Mouse (Mus musculus) testis, adult 2 months (tissue): ENCODE measurements around the gene Slc39a11.

ENCODE experiments used
- CTCF ChIP-seq: fragments of 200-500 bp; IDR thresholded peaks from 2 replicates; pipeline ENCODE4 v1.5.1; 2012; ENCODE audit warnings: low read depth, mild to moderate bottlenecking, inconsistent platforms, low read length, moderate library complexity; ENCODE audit not compliant: control insufficient read depth, insufficient read depth, insufficient replicate concordance
- POLR2A ChIP-seq: fragments of 200-500 bp; IDR thresholded peaks from 2 replicates; pipeline ENCODE4 v1.6.1; 2012; ENCODE audit warnings: low read depth, mild to moderate bottlenecking, inconsistent platforms, low read length, moderate library complexity; ENCODE audit not compliant: control insufficient read depth

- no peak for TF ChIP-seq CTCF
- no peak for TF ChIP-seq POLR2A
These were observed 49.2 kb downstream of the Slc39a11 start for GRCm38 (mm10) chr11:113600526-113601245.
